Mouse (Mus musculus): Measurements from ENCODE around the gene Syn3. TPM values are rescaled to one million over a fixed set of nuclear protein-coding genes. Genes with fewer than 3 reads are reported as not detected.

Syn3 gene
- polyA plus RNA-seq, 1 experiment from 2014 or later, result 4.4 TPM

- Histone ChIP-seq H3K4me3 (ENCODE audit: low read depth, low read length) (no peak overlapping the region), H3K9me3 (ENCODE audit: control insufficient read depth, low read length) (no peaks in the 10 kb centered on the region; the same call in 1 of the 2 replicates), H3K9ac (ENCODE audit: low read length) (0 out of 2 replicates have a peak overlapping the region, but pooled peaks have one; percentile 13), H3K27me3 (ENCODE audit: control insufficient read depth, insufficient read depth, low read length) (no peaks in the 10 kb centered on the region), H3K4me1 (ENCODE audit: control insufficient read depth, insufficient read depth, low read length) (peaks cover 7% of the 10 kb centered on the region), H3K27ac (ENCODE audit: low read depth, low read length) (peak overlapping the region; percentile 71; the same call in 1 of the 2 replicates), H3K4me2 (no peak overlapping the region), H3K36me3 (ENCODE audit: control insufficient read depth, insufficient read depth, low read length) (no peaks in the 10 kb centered on the region)
- WGBS, result 5% methylated on average over 3 of the region's 3 CpGs
- ATAC-seq (ENCODE audit: low FRiP score) (peak; percentile 83), DNase-seq (ENCODE audit: low spot score, missing footprints) (peak; percentile 89)
Observed at GRCm38 (mm10) chr10:86069341-86069740, 429.4 kb downstream of the Syn3 start.

- Histone ChIP-seq H3K4me2 (no peak overlapping the region), H3K9ac (ENCODE audit: low read length) (no peak overlapping the region), H3K27ac (ENCODE audit: low read depth, low read length) (no peak overlapping the region), H3K4me1 (ENCODE audit: control insufficient read depth, insufficient read depth, low read length) (peaks cover 7% of the 10 kb centered on the region), H3K36me3 (ENCODE audit: control insufficient read depth, insufficient read depth, low read length) (no peaks in the 10 kb centered on the region), H3K27me3 (ENCODE audit: control insufficient read depth, insufficient read depth, low read length) (no peaks in the 10 kb centered on the region), H3K9me3 (ENCODE audit: control insufficient read depth, low read length) (no peaks in the 10 kb centered on the region), H3K4me3 (ENCODE audit: low read depth, low read length) (no peak overlapping the region)
- 83% methylated on average over 10 of the region's 10 CpGs for WGBS
- DNase-seq (ENCODE audit: low spot score, missing footprints) (no peak), ATAC-seq (ENCODE audit: low FRiP score) (no peak)
Observed at GRCm38 (mm10) chr10:86067911-86068310, 430.8 kb downstream of the Syn3 start.

- Histone ChIP-seq H3K4me2 (no peak overlapping the region), H3K4me3 (ENCODE audit: low read depth, low read length) (no peak overlapping the region), H3K27me3 (ENCODE audit: control insufficient read depth, insufficient read depth, low read length) (no peaks in the 10 kb centered on the region), H3K27ac (ENCODE audit: low read depth, low read length) (no peak overlapping the region), H3K9ac (ENCODE audit: low read length) (no peak overlapping the region), H3K4me1 (ENCODE audit: control insufficient read depth, insufficient read depth, low read length) (peaks cover 7% of the 10 kb centered on the region), H3K36me3 (ENCODE audit: control insufficient read depth, insufficient read depth, low read length) (no peaks in the 10 kb centered on the region), H3K9me3 (ENCODE audit: control insufficient read depth, low read length) (no peaks in the 10 kb centered on the region; the same call in 1 of the 2 replicates)
- DNase-seq (ENCODE audit: low spot score, missing footprints) (no peak), ATAC-seq (ENCODE audit: low FRiP score) (no peak)
- WGBS, result 84% methylated on average over 5 of the region's 5 CpGs
Observed at GRCm38 (mm10) chr10:86066651-86067050, 432.0 kb downstream of the Syn3 start.

- no peaks in the 10 kb centered on the region; the same call in 1 of the 2 replicates for H3K9me3 ChIP-seq (ENCODE audit: control insufficient read depth, low read length)
- ATAC-seq (ENCODE audit: low FRiP score) (no peak), DNase-seq (ENCODE audit: low spot score, missing footprints) (no peak)
- WGBS, result 86% methylated on average over 1 of the region's 1 CpGs
- peaks cover 7% of the 10 kb centered on the region for H3K4me1 ChIP-seq (ENCODE audit: control insufficient read depth, insufficient read depth, low read length)
- no peak overlapping the region for H3K27ac ChIP-seq (ENCODE audit: low read depth, low read length)
- no peak overlapping the region for H3K4me3 ChIP-seq (ENCODE audit: low read depth, low read length)
- H3K4me2 ChIP-seq, result no peak overlapping the region
- no peaks in the 10 kb centered on the region for H3K27me3 ChIP-seq (ENCODE audit: control insufficient read depth, insufficient read depth, low read length)
- H3K36me3 ChIP-seq (ENCODE audit: control insufficient read depth, insufficient read depth, low read length), result no peaks in the 10 kb centered on the region
- no peak overlapping the region for H3K9ac ChIP-seq (ENCODE audit: low read length)
Observed at GRCm38 (mm10) chr10:86065661-86066060, 433.0 kb downstream of the Syn3 start.

- 6% methylated on average over 4 of the region's 4 CpGs for WGBS
- no peak overlapping the region for H3K4me3 ChIP-seq (ENCODE audit: low read depth, low read length)
- no peak overlapping the region for H3K27ac ChIP-seq (ENCODE audit: low read depth, low read length)
- ATAC-seq (ENCODE audit: low FRiP score), result peak; percentile 77
- peak; percentile 93 for DNase-seq (ENCODE audit: low spot score, missing footprints)
- peaks cover 7% of the 10 kb centered on the region for H3K4me1 ChIP-seq (ENCODE audit: control insufficient read depth, insufficient read depth, low read length)
- H3K36me3 ChIP-seq (ENCODE audit: control insufficient read depth, insufficient read depth, low read length), result no peaks in the 10 kb centered on the region
- no peaks in the 10 kb centered on the region for H3K27me3 ChIP-seq (ENCODE audit: control insufficient read depth, insufficient read depth, low read length)
- no peak overlapping the region for H3K4me2 ChIP-seq
- H3K9ac ChIP-seq (ENCODE audit: low read length), result no peak overlapping the region
- H3K9me3 ChIP-seq (ENCODE audit: control insufficient read depth, low read length), result no peaks in the 10 kb centered on the region; the same call in 1 of the 2 replicates
Observed at GRCm38 (mm10) chr10:86064937-86065336, 433.8 kb downstream of the Syn3 start.

- Histone ChIP-seq H3K4me2 (no peak overlapping the region), H3K27me3 (ENCODE audit: control insufficient read depth, insufficient read depth, low read length) (no peaks in the 10 kb centered on the region), H3K9me3 (ENCODE audit: control insufficient read depth, low read length) (no peaks in the 10 kb centered on the region; the same call in 1 of the 2 replicates), H3K36me3 (ENCODE audit: control insufficient read depth, insufficient read depth, low read length) (no peaks in the 10 kb centered on the region), H3K4me1 (ENCODE audit: control insufficient read depth, insufficient read depth, low read length) (no peaks in the 10 kb centered on the region), H3K9ac (ENCODE audit: low read length) (no peak overlapping the region), H3K4me3 (ENCODE audit: low read depth, low read length) (no peak overlapping the region), H3K27ac (ENCODE audit: low read depth, low read length) (no peak overlapping the region)
- DNase-seq (ENCODE audit: low spot score, missing footprints), result no peak
- 94% methylated on average over 8 of the region's 8 CpGs for WGBS
- no peak for ATAC-seq (ENCODE audit: low FRiP score)
Observed at GRCm38 (mm10) chr10:86063018-86063384, 435.7 kb downstream of the Syn3 start.

- ATAC-seq (ENCODE audit: low FRiP score) (no peak), DNase-seq (ENCODE audit: low spot score, missing footprints) (no peak)
- Histone ChIP-seq H3K9ac (ENCODE audit: low read length) (no peak overlapping the region), H3K27ac (ENCODE audit: low read depth, low read length) (no peak overlapping the region), H3K4me1 (ENCODE audit: control insufficient read depth, insufficient read depth, low read length) (no peaks in the 10 kb centered on the region), H3K9me3 (ENCODE audit: control insufficient read depth, low read length) (no peaks in the 10 kb centered on the region; the same call in 1 of the 2 replicates), H3K36me3 (ENCODE audit: control insufficient read depth, insufficient read depth, low read length) (no peaks in the 10 kb centered on the region), H3K27me3 (ENCODE audit: control insufficient read depth, insufficient read depth, low read length) (no peaks in the 10 kb centered on the region), H3K4me3 (ENCODE audit: low read depth, low read length) (no peak overlapping the region), H3K4me2 (no peak overlapping the region)
- 74% methylated on average over 5 of the region's 5 CpGs for WGBS
Observed at GRCm38 (mm10) chr10:86062261-86063017, 436.3 kb downstream of the Syn3 start.

- H3K27ac ChIP-seq (ENCODE audit: low read depth, low read length), result no peak overlapping the region
- H3K9ac ChIP-seq (ENCODE audit: low read length), result no peak overlapping the region
- 67% methylated on average over 3 of the region's 3 CpGs for WGBS
Observed at GRCm38 (mm10) chr10:86060267-86060666, 438.4 kb downstream of the Syn3 start.

GRCm38 (mm10) chr10:86057712-86058111, 441.0 kb downstream of the Syn3 start:
- Histone ChIP-seq H3K4me3 (ENCODE audit: low read depth, low read length) (no peak overlapping the region), H3K9me3 (ENCODE audit: control insufficient read depth, low read length) (no peaks in the 10 kb centered on the region; the same call in 1 of the 2 replicates), H3K36me3 (ENCODE audit: control insufficient read depth, insufficient read depth, low read length) (no peaks in the 10 kb centered on the region), H3K4me2 (no peak overlapping the region), H3K27me3 (ENCODE audit: control insufficient read depth, insufficient read depth, low read length) (no peaks in the 10 kb centered on the region), H3K4me1 (ENCODE audit: control insufficient read depth, insufficient read depth, low read length) (no peaks in the 10 kb centered on the region), H3K9ac (ENCODE audit: low read length) (no peak overlapping the region), H3K27ac (ENCODE audit: low read depth, low read length) (no peak overlapping the region)
- 78% methylated on average over 2 of the region's 2 CpGs for WGBS
- DNase-seq (ENCODE audit: low spot score, missing footprints) (no peak), ATAC-seq (ENCODE audit: low FRiP score) (no peak)

More at GRCm38 (mm10) chr10:86060267-86060666, 438.4 kb downstream of the Syn3 start:
- Histone ChIP-seq H3K4me1 (ENCODE audit: control insufficient read depth, insufficient read depth, low read length) (no peaks in the 10 kb centered on the region), H3K27me3 (ENCODE audit: control insufficient read depth, insufficient read depth, low read length) (no peaks in the 10 kb centered on the region), H3K9me3 (ENCODE audit: control insufficient read depth, low read length) (no peaks in the 10 kb centered on the region; the same call in 1 of the 2 replicates), H3K36me3 (ENCODE audit: control insufficient read depth, insufficient read depth, low read length) (no peaks in the 10 kb centered on the region), H3K4me3 (ENCODE audit: low read depth, low read length) (no peak overlapping the region), H3K4me2 (no peak overlapping the region)
- ATAC-seq (ENCODE audit: low FRiP score) (no peak), DNase-seq (ENCODE audit: low spot score, missing footprints) (no peak)

All from midbrain, embryonic 11.5 days (tissue).